In the genomic region with DNA sequence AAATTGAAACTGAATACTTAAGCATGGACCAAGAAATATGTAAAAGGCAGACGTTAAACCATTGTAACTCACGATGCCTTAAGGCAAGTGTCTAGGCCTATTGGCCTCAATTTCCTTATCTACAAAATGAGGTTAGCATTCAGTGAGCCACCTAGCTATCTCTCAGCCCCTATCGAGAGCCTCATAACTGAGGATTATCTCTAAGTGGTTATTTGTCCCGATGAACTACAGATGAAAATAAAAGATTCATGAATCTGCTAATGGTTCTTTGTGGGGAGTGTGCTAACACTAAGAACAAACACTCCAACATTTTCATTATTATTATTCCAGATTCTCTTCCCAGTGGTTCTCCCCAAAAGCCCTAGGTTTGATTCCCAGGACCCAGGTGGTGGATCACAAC, we compare ENCODE assay signal across 11 mouse cellular contexts. TPM values are rescaled to one million over a fixed set of nuclear protein-coding genes. Genes with fewer than 3 reads are reported as not detected.
DNase-seq lines count a peak whose midpoint lies in the region; ATAC-seq and TF ChIP-seq lines count a peak whose summit lies in the region.
"Had no signal": no experiment of that assay in that cellular context is flagged by ENCODE, and none has a peak within 500 bp of the region (broad histone marks: within the 10 kb centered on the region; RNA-seq: fewer than 3 reads in every experiment).

No protein-coding gene starts in this region.

- H3K4me2 ChIP-seq in heart, postnatal 0 days (ENCODE audit: low read depth, low read length), result peak overlapping the region; percentile 73
- H3K4me2 ChIP-seq in midbrain, embryonic 11.5 days, result no peak overlapping the region
- H3K4me2 ChIP-seq in midbrain, embryonic 14.5 days (ENCODE audit: low read length), result no peak overlapping the region
- peak overlapping the region; percentile 22; the same call in 1 of the 2 replicates for H3K4me2 ChIP-seq in hindbrain, embryonic 16.5 days (ENCODE audit: low read length)
- peak overlapping the region; percentile 73 for H3K4me2 ChIP-seq in neural tube, embryonic 15.5 days
- no peak overlapping the region for H3K4me2 ChIP-seq in forebrain, embryonic 13.5 days

- DNase-seq in heart, postnatal 0 days (ENCODE audit: low spot score), result no peak
- DNase-seq in heart, adult 18-20 months, result no peak
- peak; percentile 68 for DNase-seq in midbrain, embryonic 11.5 days (ENCODE audit: low spot score, missing footprints)
- DNase-seq in midbrain, embryonic 14.5 days, result no peak
- no peak for DNase-seq in left cerebral cortex, adult 9 months (ENCODE audit: low spot score in 2 of 2)
- DNase-seq: adrenal gland, postnatal 36 days; cerebellum, adult 9-10 months had no signal

- TF ChIP-seq EP300 in heart, postnatal 0 days (IDR thresholded peaks at IDR 0.05; ENCODE audit: low read depth), result no peak

- peak overlapping the region; percentile 99 for H3K4me3 ChIP-seq in heart, postnatal 0 days (ENCODE audit: low read depth, low read length)
- H3K4me3 ChIP-seq in midbrain, embryonic 11.5 days (ENCODE audit: low read depth, low read length), result no peak overlapping the region
- H3K4me3 ChIP-seq in midbrain, embryonic 14.5 days (replicated peaks; ENCODE audit: low read depth, low read length), result no peak overlapping the region
- H3K4me3 ChIP-seq in hindbrain, embryonic 16.5 days (ENCODE audit: low read length), result no peak overlapping the region
- H3K4me3 ChIP-seq in neural tube, embryonic 15.5 days (replicated peaks), result peak overlapping the region; percentile 98
- H3K4me3 ChIP-seq in forebrain, embryonic 13.5 days, result no peak overlapping the region

- peaks cover 31% of the 10 kb centered on the region for H3K4me1 ChIP-seq in heart, postnatal 0 days (ENCODE audit: control insufficient read depth, insufficient read depth)
- H3K4me1 ChIP-seq in midbrain, embryonic 11.5 days (ENCODE audit: control insufficient read depth, insufficient read depth, low read length), result peaks cover 6% of the 10 kb centered on the region; the same call in 1 of the 2 replicates
- H3K4me1 ChIP-seq in midbrain, embryonic 14.5 days (ENCODE audit: control insufficient read depth, insufficient read depth, low read length), result peaks cover 18% of the 10 kb centered on the region
- peaks cover 14% of the 10 kb centered on the region for H3K4me1 ChIP-seq in hindbrain, embryonic 16.5 days (ENCODE audit: control insufficient read depth, insufficient read depth, low read depth, low read length)
- H3K4me1 ChIP-seq in neural tube, embryonic 15.5 days, result peaks cover 27% of the 10 kb centered on the region
- H3K4me1 ChIP-seq in forebrain, embryonic 13.5 days, result peaks cover 24% of the 10 kb centered on the region

- peak overlapping the region; percentile 98; the same call in 1 of the 2 replicates for H3K27ac ChIP-seq in heart, postnatal 0 days (ENCODE audit: low read depth)
- no peak overlapping the region for H3K27ac ChIP-seq in midbrain, embryonic 11.5 days (ENCODE audit: low read depth, low read length)
- H3K27ac ChIP-seq in midbrain, embryonic 14.5 days (replicated peaks; ENCODE audit: low read depth, low read length), result no peak overlapping the region
- H3K27ac ChIP-seq in hindbrain, embryonic 16.5 days (ENCODE audit: low read depth, low read length), result no peak overlapping the region
- no peak overlapping the region for H3K27ac ChIP-seq in neural tube, embryonic 15.5 days (replicated peaks)
- no peak overlapping the region for H3K27ac ChIP-seq in forebrain, embryonic 13.5 days

- H3K9me3 ChIP-seq in heart, postnatal 0 days (replicated peaks; ENCODE audit: control insufficient read depth, low read length), result no peaks in the 10 kb centered on the region
- no peaks in the 10 kb centered on the region for H3K9me3 ChIP-seq in midbrain, embryonic 11.5 days (ENCODE audit: control insufficient read depth, low read length)
- no peaks in the 10 kb centered on the region for H3K9me3 ChIP-seq in midbrain, embryonic 14.5 days (ENCODE audit: control insufficient read depth, low read length)
- H3K9me3 ChIP-seq in hindbrain, embryonic 16.5 days (ENCODE audit: control insufficient read depth, low read length), result no peaks in the 10 kb centered on the region
- no peaks in the 10 kb centered on the region for H3K9me3 ChIP-seq in neural tube, embryonic 15.5 days (replicated peaks)
- H3K9me3 ChIP-seq in forebrain, embryonic 13.5 days (replicated peaks), result no peaks in the 10 kb centered on the region

- no peak for TF ChIP-seq CTCF in heart, postnatal 0 days (IDR thresholded peaks at IDR 0.05; ENCODE audit: low read depth)

- 32% methylated on average over 4 of the region's 4 CpGs for WGBS in heart, postnatal 0 days
- WGBS in midbrain, embryonic 11.5 days, result 83% methylated on average over 4 of the region's 4 CpGs
- WGBS in midbrain, embryonic 14.5 days, result 61% methylated on average over 4 of the region's 4 CpGs
- 72% methylated on average over 4 of the region's 4 CpGs for WGBS in hindbrain, embryonic 16.5 days
- 56% methylated on average over 4 of the region's 4 CpGs for WGBS in neural tube, embryonic 15.5 days
- WGBS in forebrain, embryonic 13.5 days, result 87% methylated on average over 4 of the region's 4 CpGs

- 0 out of 2 replicates have a peak overlapping the region, but pooled peaks have one; percentile 97 for H3K9ac ChIP-seq in heart, postnatal 0 days (replicated peaks; ENCODE audit: low read depth, low read length)
- H3K9ac ChIP-seq in midbrain, embryonic 11.5 days (ENCODE audit: low read length), result no peak overlapping the region
- no peak overlapping the region for H3K9ac ChIP-seq in midbrain, embryonic 14.5 days (replicated peaks; ENCODE audit: low read length)
- no peak overlapping the region for H3K9ac ChIP-seq in hindbrain, embryonic 16.5 days (ENCODE audit: low read depth, low read length)
- H3K9ac ChIP-seq in neural tube, embryonic 15.5 days (replicated peaks), result no peak overlapping the region
- no peak overlapping the region for H3K9ac ChIP-seq in forebrain, embryonic 13.5 days

- ATAC-seq in heart, postnatal 0 days (ENCODE audit: insufficient read depth, low read depth), result no peak
- no peak for ATAC-seq in midbrain, embryonic 11.5 days (ENCODE audit: low FRiP score)
- ATAC-seq in midbrain, embryonic 14.5 days (ENCODE audit: low FRiP score, low TSS enrichment), result no peak
- ATAC-seq in hindbrain, embryonic 16.5 days, result no peak
- no peak for ATAC-seq in neural tube, embryonic 15.5 days (ENCODE audit: low FRiP score)
- ATAC-seq in forebrain, embryonic 13.5 days, result no peak
- ATAC-seq: forebrain, embryonic 16.5 days had no signal

- H3K36me3 ChIP-seq in heart, postnatal 0 days (replicated peaks; ENCODE audit: control insufficient read depth, insufficient read depth, low read length), result 0 out of 2 replicates have a peak, but pooled peaks cover 4% of the 10 kb centered on the region
- H3K36me3 ChIP-seq in midbrain, embryonic 11.5 days (ENCODE audit: control insufficient read depth, insufficient read depth, low read length), result no peaks in the 10 kb centered on the region
- H3K36me3 ChIP-seq in midbrain, embryonic 14.5 days (ENCODE audit: control insufficient read depth, insufficient read depth, low read length), result no peaks in the 10 kb centered on the region
- H3K36me3 ChIP-seq in hindbrain, embryonic 16.5 days (ENCODE audit: control insufficient read depth, insufficient read depth, low read length), result no peaks in the 10 kb centered on the region
- H3K36me3 ChIP-seq in neural tube, embryonic 15.5 days, result no peaks in the 10 kb centered on the region
- no peaks in the 10 kb centered on the region for H3K36me3 ChIP-seq in forebrain, embryonic 13.5 days (ENCODE audit: poor library complexity, severe bottlenecking)

- no peaks in the 10 kb centered on the region for H3K27me3 ChIP-seq in heart, postnatal 0 days (ENCODE audit: control insufficient read depth, insufficient read depth, low read length)
- H3K27me3 ChIP-seq in midbrain, embryonic 11.5 days (ENCODE audit: control insufficient read depth, insufficient read depth, low read length), result no peaks in the 10 kb centered on the region
- no peaks in the 10 kb centered on the region for H3K27me3 ChIP-seq in midbrain, embryonic 14.5 days (ENCODE audit: control insufficient read depth, insufficient read depth, low read length)
- H3K27me3 ChIP-seq in hindbrain, embryonic 16.5 days (replicated peaks; ENCODE audit: control insufficient read depth, insufficient read depth, low read length), result no peaks in the 10 kb centered on the region
- H3K27me3 ChIP-seq in neural tube, embryonic 15.5 days (replicated peaks), result no peaks in the 10 kb centered on the region
- 0 out of 2 replicates have a peak, but pooled peaks cover 3% of the 10 kb centered on the region for H3K27me3 ChIP-seq in forebrain, embryonic 13.5 days

RNA-seq across cellular contexts. Expression of a gene that starts 2.0 kb away (rescaled TPM):
- 105 and 128 TPM in 2 replicates for total RNA-seq in heart, postnatal 0 days (2014; rRNA removed; ENCODE audit: low replicate concordance)
- 53.5 and 65.7 TPM in 2 replicates for polyA plus RNA-seq in heart, postnatal 0 days (2015; fragmentation: Nextera tagmentation; extraction: Ambion mirVana)
- total RNA-seq in heart, adult 18-20 months (2021), result 10 to 100 TPM; 71.8 to 83.2 TPM
- 22.8 and 24.0 TPM in 2 replicates for polyA plus RNA-seq in midbrain, embryonic 11.5 days (2014; fragmentation: Nextera tagmentation; extraction: Ambion mirVana)
- polyA plus RNA-seq in midbrain, embryonic 14.5 days (2014; fragmentation: Nextera tagmentation; extraction: Ambion mirVana), result 29.6 and 30.6 TPM in 2 replicates
- 49.2 and 49.5 TPM in 2 replicates for polyA plus RNA-seq in hindbrain, embryonic 16.5 days (2015; fragmentation: Nextera tagmentation; extraction: Ambion mirVana)
- polyA plus RNA-seq in neural tube, embryonic 15.5 days (2015; fragmentation: Nextera tagmentation; extraction: Ambion mirVana), result 57.9 and 66.9 TPM in 2 replicates
- polyA plus RNA-seq in forebrain, embryonic 13.5 days (2015; fragmentation: Nextera tagmentation; extraction: Ambion mirVana), result 24.6 and 29.1 TPM in 2 replicates

RNA-seq across cellular contexts. Expression of a gene that starts 33.4 kb away (rescaled TPM):
- 274 and 305 TPM in 2 replicates for total RNA-seq in heart, postnatal 0 days (2014; rRNA removed; ENCODE audit: low replicate concordance)
- polyA plus RNA-seq in heart, postnatal 0 days (2015; fragmentation: Nextera tagmentation; extraction: Ambion mirVana), result 401 and 442 TPM in 2 replicates
- total RNA-seq in heart, adult 18-20 months (2021), result 100 to 1,000 TPM; 192 to 214 TPM
- 12.5 and 14.8 TPM in 2 replicates for polyA plus RNA-seq in midbrain, embryonic 11.5 days (2014; fragmentation: Nextera tagmentation; extraction: Ambion mirVana)
- 8.0 and 16.3 TPM in 2 replicates for polyA plus RNA-seq in midbrain, embryonic 14.5 days (2014; fragmentation: Nextera tagmentation; extraction: Ambion mirVana)
- polyA plus RNA-seq in hindbrain, embryonic 16.5 days (2015; fragmentation: Nextera tagmentation; extraction: Ambion mirVana), result 47.0 and 61.8 TPM in 2 replicates
- polyA plus RNA-seq in neural tube, embryonic 15.5 days (2015; fragmentation: Nextera tagmentation; extraction: Ambion mirVana), result 45.6 and 73.4 TPM in 2 replicates
- 19.5 and 23.4 TPM in 2 replicates for polyA plus RNA-seq in forebrain, embryonic 13.5 days (2015; fragmentation: Nextera tagmentation; extraction: Ambion mirVana)

Comparison
In these comparisons a context has a peak if more than half of its experiments do, and no peak if none do; other contexts are left out.
1. H3K4me2 ChIP-seq: peak in heart, postnatal 0 days (single experiment), hindbrain, embryonic 16.5 days (single experiment) and neural tube, embryonic 15.5 days (single experiment); none in midbrain, embryonic 11.5 days (single experiment), midbrain, embryonic 14.5 days (single experiment) and forebrain, embryonic 13.5 days (single experiment).
2. H3K4me3 ChIP-seq: peak in heart, postnatal 0 days (single experiment) and neural tube, embryonic 15.5 days (single experiment); none in midbrain, embryonic 11.5 days (single experiment), midbrain, embryonic 14.5 days (single experiment), hindbrain, embryonic 16.5 days (single experiment) and forebrain, embryonic 13.5 days (single experiment).